Mouse (Mus musculus) limb, embryonic 14.5 days (tissue): ENCODE data around the gene Aars2. TPM values are rescaled to one million over a fixed set of nuclear protein-coding genes. Genes with fewer than 3 reads are reported as not detected.

ENCODE experiments used
- ATAC-seq: fragments of 200-750 bp; cut with Nextera tagmentation; 2 replicates; pipeline ENCODE4 v1.8.0; 2017; ENCODE audit warnings: low read depth, moderate number of reproducible peaks, moderate TSS enrichment; ENCODE audit not compliant: low FRiP score
- DNase-seq: peaks from one replicate; pipeline ENCODE4 v3.0.0-alpha.2; 2015; ENCODE audit warnings: low spot score
- H3K27ac ChIP-seq: fragments of 300-500 bp; sonication (generic); replicated peaks from 2 replicates; pipeline ENCODE4 v1.5.1; 2014; ENCODE audit warnings: low read depth, mild to moderate bottlenecking, low read length, moderate library complexity, mixed read lengths
- H3K27me3 ChIP-seq: fragments of 300-500 bp; sonication (generic); 2 replicates; pipeline ENCODE4 v1.6.1; 2014; ENCODE audit warnings: low read length, mixed read lengths; ENCODE audit not compliant: control insufficient read depth, insufficient read depth
- H3K36me3 ChIP-seq: fragments of 300-500 bp; sonication (generic); 2 replicates; pipeline ENCODE4 v1.6.1; 2014; ENCODE audit warnings: mild to moderate bottlenecking, low read length, moderate library complexity, mixed read lengths; ENCODE audit not compliant: control insufficient read depth, insufficient read depth
- H3K4me1 ChIP-seq: fragments of 300-500 bp; sonication (generic); 2 replicates; pipeline ENCODE4 v1.6.1; 2014; ENCODE audit warnings: antibody characterized with exemption, low read length, mixed read lengths; ENCODE audit not compliant: control insufficient read depth, insufficient read depth
- H3K4me2 ChIP-seq: fragments of 300-500 bp; sonication (generic); replicated peaks from 2 replicates; pipeline ENCODE4 v1.6.1; 2014; ENCODE audit warnings: low read depth, mild to moderate bottlenecking, low read length, moderate library complexity; ENCODE audit not compliant: severe bottlenecking
- H3K4me3 ChIP-seq: fragments of 300-500 bp; sonication (generic); replicated peaks from 2 replicates; pipeline ENCODE4 v1.5.1; 2014; ENCODE audit warnings: low read length
- H3K9ac ChIP-seq: fragments of 300-500 bp; sonication (generic); 2 replicates; pipeline ENCODE4 v1.6.1; 2014; ENCODE audit warnings: mild to moderate bottlenecking, low read depth, low read length, moderate library complexity; ENCODE audit not compliant: severe bottlenecking
- H3K9me3 ChIP-seq: fragments of 300-500 bp; sonication (generic); 2 replicates; pipeline ENCODE4 v1.6.1; 2016; ENCODE audit warnings: low read length; ENCODE audit not compliant: control insufficient read depth
- POLR2A ChIP-seq: fragments of 200-500 bp; IDR thresholded peaks from 2 replicates; pipeline ENCODE4 v1.8.0; 2012; ENCODE audit warnings: inconsistent platforms, mild to moderate bottlenecking, moderate library complexity, borderline replicate concordance; ENCODE audit not compliant: insufficient read depth, insufficient read length; ENCODE audit errors: extremely low read depth
- WGBS: fragments of 180-500 bp; shearing (Covaris S2); extraction: QIAGEN DNeasy Blood & Tissue Kit; methylation state at CpG from one replicate; pipeline ENCODE4 v1.1.7; 2014; 5-methylcytosine and 5-hydroxymethylcytosine counted together
- polyA plus RNA-seq, 2 experiments: library from polyadenylated mRNA; depleted of rRNA in 1 of 2; stranded (reverse) in 1 of 2; unstranded in 1 of 2; fragments of >200 nt; fragmentation: Nextera tagmentation in 1 of 2; extraction: Ambion mirVana in 1 of 2; gene quantifications; 2 replicates each; pipeline versions ENCODE4 v1.2.1 to v1.2.3; 2012 to 2014

Gene Aars2
- polyA plus RNA-seq (2012; rRNA removed) (20.8 and 22.2 TPM in 2 replicates), polyA plus RNA-seq (2014; fragmentation: Nextera tagmentation; extraction: Ambion mirVana) (13.0 and 15.4 TPM in 2 replicates)

- Histone ChIP-seq H3K4me2 (peak within 1 kb of the TSS; percentile 45), H3K4me1 (peaks cover 8% of the 10 kb centered on the region; the same call in 1 of the 2 replicates), H3K36me3 (peaks cover 24% of the 10 kb centered on the region), H3K4me3 (peak within 1 kb of the TSS; percentile 79), H3K27me3 (no peaks in the 10 kb centered on the region), H3K9ac (peak within 1 kb of the TSS; percentile 74), H3K9me3 (no peaks in the 10 kb centered on the region), H3K27ac (peak within 1 kb of the TSS; percentile 75; the same call in 1 of the 2 replicates)
- 0 out of 2 replicates have a peak, but pooled peaks have one; percentile 63 for TF ChIP-seq POLR2A
- peak; percentile 94 for DNase-seq
- peak; percentile 96 for ATAC-seq
- under 1% methylated on average over 42 of the region's 42 CpGs for WGBS
These were observed at the start of gene Aars2 for GRCm38 (mm10) chr17:45506700-45507189. TSS of gene Aars2 (plus strand) at chr17:45506841.

- Histone ChIP-seq H3K9me3 (no peaks in the 10 kb centered on the region), H3K27ac (no peak overlapping the region), H3K27me3 (no peaks in the 10 kb centered on the region), H3K4me2 (no peak overlapping the region), H3K4me3 (no peak overlapping the region), H3K4me1 (0 out of 2 replicates have a peak, but pooled peaks cover 1% of the 10 kb centered on the region), H3K9ac (no peak overlapping the region), H3K36me3 (no peaks in the 10 kb centered on the region)
- DNase-seq (no peak), ATAC-seq (no peak)
- TF ChIP-seq POLR2A: no peak
- WGBS: 93% methylated on average over 5 of the region's 5 CpGs
These were observed 49.2 kb upstream of the Aars2 start for GRCm38 (mm10) chr17:45457487-45457886.

GRCm38 (mm10) chr17:45458516-45458915 is 48.1 kb upstream of the Aars2 start:
- H3K4me2 ChIP-seq: no peak overlapping the region
- 82% methylated on average over 4 of the region's 4 CpGs for WGBS
- no peak for TF ChIP-seq POLR2A

GRCm38 (mm10) chr17:45459062-45459461 is 47.6 kb upstream of the Aars2 start:
- no peak overlapping the region for H3K4me3 ChIP-seq
- H3K27me3 ChIP-seq: no peaks in the 10 kb centered on the region
- DNase-seq: no peak
- no peak for TF ChIP-seq POLR2A
- H3K9me3 ChIP-seq: no peaks in the 10 kb centered on the region
- WGBS: 90% methylated on average over 7 of the region's 8 CpGs
- H3K36me3 ChIP-seq: no peaks in the 10 kb centered on the region
- no peaks in the 10 kb centered on the region for H3K4me1 ChIP-seq
- no peak overlapping the region for H3K27ac ChIP-seq
- no peak overlapping the region for H3K9ac ChIP-seq
- no peak for ATAC-seq
- H3K4me2 ChIP-seq: no peak overlapping the region

More at GRCm38 (mm10) chr17:45458516-45458915, 48.1 kb upstream of the Aars2 start:
- H3K36me3 ChIP-seq: no peaks in the 10 kb centered on the region
- DNase-seq (no peak), ATAC-seq (no peak)
- no peaks in the 10 kb centered on the region for H3K9me3 ChIP-seq
- no peaks in the 10 kb centered on the region for H3K4me1 ChIP-seq
- no peak overlapping the region for H3K9ac ChIP-seq
- no peaks in the 10 kb centered on the region for H3K27me3 ChIP-seq
- H3K4me3 ChIP-seq: no peak overlapping the region
- H3K27ac ChIP-seq: no peak overlapping the region

- H3K9me3 ChIP-seq: no peaks in the 10 kb centered on the region
- no peaks in the 10 kb centered on the region for H3K4me1 ChIP-seq
- no peaks in the 10 kb centered on the region for H3K27me3 ChIP-seq
- WGBS: 93% methylated on average over 4 of the region's 4 CpGs
- no peak overlapping the region for H3K9ac ChIP-seq
- ATAC-seq (no peak), DNase-seq (no peak)
- H3K36me3 ChIP-seq: no peaks in the 10 kb centered on the region
- no peak overlapping the region for H3K27ac ChIP-seq
- H3K4me3 ChIP-seq: no peak overlapping the region
- no peak for TF ChIP-seq POLR2A
- H3K4me2 ChIP-seq: no peak overlapping the region
These were observed 44.1 kb upstream of the Aars2 start for GRCm38 (mm10) chr17:45462506-45462905.
